Mouse (Mus musculus) cortical plate, adult 2 months (tissue): ENCODE measurements at regions not wholly inside any gene's neighbourhood (a gene's known extent, or its start where the extent isn't known, plus 50 kb on each side); places are given as distances from the start of the nearest gene placed in this dataset.

Source experiments
- CTCF ChIP-seq: fragments of 200-500 bp; IDR thresholded peaks from 2 replicates; pipeline ENCODE4 v1.5.1; 2011; ENCODE audit warnings: mild to moderate bottlenecking, control low read depth, low read length; ENCODE audit not compliant: insufficient read depth; ENCODE audit errors: extremely low read depth
- POLR2A ChIP-seq: fragments of 200-500 bp; IDR thresholded peaks from 2 replicates; pipeline ENCODE4 v1.6.1; 2011; ENCODE audit warnings: mild to moderate bottlenecking, low read length, control low read depth; ENCODE audit not compliant: insufficient read depth; ENCODE audit errors: extremely low read depth

- no peak for TF ChIP-seq POLR2A
- no peak for TF ChIP-seq CTCF
Observed at GRCm38 (mm10) chr16:9439300-9439856, 556.0 kb downstream of the Grin2a start.
